Mouse (Mus musculus) forebrain, embryonic 11.5 days (tissue): ENCODE results near the gene Arhgap5. TPM values are rescaled to one million over a fixed set of nuclear protein-coding genes. Genes with fewer than 3 reads are reported as not detected.
A peak's percentile ranks its signal among the peaks of the same experiment; 100 is the strongest.
"Not testable (repeated sequence)": the region's sequence is repeated elsewhere in the genome, so short reads cannot be mapped to it uniquely, and the experiment has no call there.

Source experiments
- ATAC-seq: fragments of 200-750 bp; cut with Nextera tagmentation; replicated peaks from 2 replicates; pipeline ENCODE4 v1.8.0; 2017; ENCODE audit warnings: moderate TSS enrichment; ENCODE audit not compliant: low FRiP score
- DNase-seq: peaks from one replicate; pipeline ENCODE4 v3.0.0-alpha.2; 2017; ENCODE audit warnings: low spot score
- H3K27ac ChIP-seq: fragments of 300-500 bp; sonication (generic); 2 replicates; pipeline ENCODE4 v1.5.1; 2014; ENCODE audit warnings: low read depth, low read length
- H3K27me3 ChIP-seq: fragments of 300-500 bp; sonication (generic); 2 replicates; pipeline ENCODE4 v1.6.1; 2014; ENCODE audit warnings: mild to moderate bottlenecking, low read length, mixed read lengths; ENCODE audit not compliant: control insufficient read depth, insufficient read depth
- H3K36me3 ChIP-seq: fragments of 300-500 bp; sonication (generic); 2 replicates; pipeline ENCODE4 v1.6.1; 2014; ENCODE audit warnings: mild to moderate bottlenecking, low read length, moderate library complexity, mixed read lengths; ENCODE audit not compliant: control insufficient read depth, insufficient read depth
- H3K4me1 ChIP-seq: fragments of 300-500 bp; sonication (generic); replicated peaks from 2 replicates; pipeline ENCODE4 v1.6.1; 2014; ENCODE audit warnings: low read length, mixed read lengths; ENCODE audit not compliant: control insufficient read depth, insufficient read depth
- H3K4me2 ChIP-seq: fragments of 300-500 bp; sonication (generic); 2 replicates; pipeline ENCODE4 v1.6.1; 2014; ENCODE audit warnings: low read depth, mild to moderate bottlenecking, low read length, moderate library complexity, mixed read lengths; ENCODE audit not compliant: severe bottlenecking
- H3K4me3 ChIP-seq: fragments of 300-500 bp; sonication (generic); 2 replicates; pipeline ENCODE4 v1.5.1; 2014; ENCODE audit warnings: low read depth, low read length
- H3K9ac ChIP-seq: fragments of 300-500 bp; sonication (generic); 2 replicates; pipeline ENCODE4 v1.6.1; 2014; ENCODE audit warnings: low read length
- H3K9me3 ChIP-seq: fragments of 300-500 bp; sonication (generic); 2 replicates; pipeline ENCODE4 v1.6.1; 2016; ENCODE audit warnings: low read length, mixed read lengths; ENCODE audit not compliant: control insufficient read depth
- WGBS: fragments of 180-500 bp; shearing (Covaris S2); extraction: QIAGEN DNeasy Blood & Tissue Kit; methylation state at CpG from one replicate; pipeline ENCODE4 v1.1.7; 2014; 5-methylcytosine and 5-hydroxymethylcytosine counted together
- polyA plus RNA-seq: library from polyadenylated mRNA; unstranded; fragments of >200 nt; fragmentation: Nextera tagmentation; extraction: Ambion mirVana; gene quantifications from 2 replicates; pipeline ENCODE4 v1.2.1, GENCODE M21; 2014

Gene Arhgap5
- polyA plus RNA-seq, 1 experiment from 2014 or later = 71.6 TPM

- WGBS = 96% methylated on average over 5 of the region's 5 CpGs
- H3K27me3 ChIP-seq = no peaks in the 10 kb centered on the region
- no peaks in the 10 kb centered on the region for H3K36me3 ChIP-seq
These were observed 61.9 kb downstream of the Arhgap5 start for GRCm38 (mm10) chr12:52565654-52566053.

DNA sequence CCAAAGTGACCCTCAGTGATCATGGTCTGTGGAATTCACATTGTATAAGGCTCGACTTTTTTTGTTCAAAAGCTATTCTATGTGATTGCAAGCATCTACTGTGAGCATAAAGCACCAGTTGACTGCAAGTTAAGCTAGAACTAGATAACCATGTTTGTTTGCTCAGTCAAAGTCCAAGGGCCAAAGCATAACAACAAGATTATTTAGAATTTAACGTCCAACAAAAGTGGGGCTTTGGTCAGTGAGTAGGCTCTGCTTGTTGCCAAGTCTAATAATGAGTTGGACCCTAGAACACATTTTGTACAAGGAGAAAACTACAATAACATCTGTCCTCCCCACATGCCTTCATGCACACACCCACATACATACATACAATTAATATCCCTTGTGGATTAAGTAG, 69.6 kb downstream of the Arhgap5 start:
- Histone ChIP-seq H3K9ac (no peak overlapping the region), H3K36me3 (peaks cover 2% of the 10 kb centered on the region; the same call in 1 of the 2 replicates), H3K4me1 (no peaks in the 10 kb centered on the region), H3K27ac (no peak overlapping the region), H3K4me3 (no peak overlapping the region), H3K9me3 (no peaks in the 10 kb centered on the region), H3K4me2 (no peak overlapping the region), H3K27me3 (no peaks in the 10 kb centered on the region)
- ATAC-seq = no peak
- no peak for DNase-seq
- WGBS = 92% methylated on average over 2 of the region's 2 CpGs

More at GRCm38 (mm10) chr12:52565654-52566053, 61.9 kb downstream of the Arhgap5 start:
- ATAC-seq = no peak
- Histone ChIP-seq H3K27ac (no peak overlapping the region), H3K4me2 (no peak overlapping the region), H3K9me3 (no peaks in the 10 kb centered on the region), H3K9ac (no peak overlapping the region), H3K4me1 (no peaks in the 10 kb centered on the region), H3K4me3 (no peak overlapping the region)
- no peak for DNase-seq

- H3K4me2 ChIP-seq, ATAC-seq, H3K27me3 ChIP-seq, H3K4me1 ChIP-seq, H3K27ac ChIP-seq, H3K9me3 ChIP-seq, H3K36me3 ChIP-seq, H3K9ac ChIP-seq, DNase-seq, H3K4me3 ChIP-seq: not testable (repeated sequence)
- WGBS = 85% methylated on average over 2 of the region's 2 CpGs
These were observed 82.7 kb downstream of the Arhgap5 start for GRCm38 (mm10) chr12:52586466-52586865.

GRCm38 (mm10) chr12:52587473-52588010, 83.8 kb downstream of the Arhgap5 start:
- DNase-seq = no peak
- H3K4me3 ChIP-seq = no peak overlapping the region
- no peaks in the 10 kb centered on the region for H3K36me3 ChIP-seq
- no peak overlapping the region for H3K27ac ChIP-seq
- no peak for ATAC-seq
- no peaks in the 10 kb centered on the region for H3K9me3 ChIP-seq
- 91% methylated on average over 2 of the region's 2 CpGs for WGBS
- H3K4me1 ChIP-seq = no peaks in the 10 kb centered on the region
- H3K4me2 ChIP-seq = no peak overlapping the region
- H3K27me3 ChIP-seq = no peaks in the 10 kb centered on the region
- H3K9ac ChIP-seq = no peak overlapping the region

DNA sequence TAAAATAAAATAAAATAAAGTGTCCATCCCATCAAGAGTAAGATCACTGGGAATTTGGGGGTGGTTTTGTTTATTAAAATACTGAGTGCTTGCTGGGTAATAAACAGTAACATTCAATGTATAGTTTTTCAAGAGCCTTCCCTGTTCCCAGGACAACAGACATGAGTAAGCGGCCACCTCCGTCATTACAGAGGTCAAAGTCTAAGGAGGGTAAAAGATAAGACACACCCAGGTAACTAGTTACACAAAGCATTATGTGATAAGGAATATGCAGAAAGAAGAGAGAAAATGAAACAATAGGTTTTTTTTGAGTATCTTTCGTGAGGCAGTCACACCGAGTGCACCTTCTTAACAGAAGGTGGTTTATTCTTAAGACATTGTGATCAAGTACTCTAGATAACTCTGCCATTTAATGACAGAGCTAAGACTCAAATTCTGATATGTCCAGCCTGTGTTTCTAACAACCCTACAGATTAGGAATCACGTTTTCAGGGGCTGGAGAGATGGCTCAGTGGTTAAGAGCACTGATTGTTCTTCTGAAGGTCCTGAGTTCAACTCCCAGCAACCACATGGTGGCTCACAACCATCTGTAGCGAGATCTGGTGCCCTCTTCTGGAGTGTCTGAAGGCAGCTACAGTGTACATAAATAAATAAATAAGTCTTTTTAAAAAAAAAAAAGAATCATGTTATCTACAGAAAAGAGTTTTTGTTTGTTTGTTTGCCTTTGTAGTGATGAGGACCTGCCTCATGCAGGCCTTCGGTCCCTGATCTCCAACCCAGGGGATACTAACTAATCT, 91.8 kb downstream of the Arhgap5 start:
- H3K4me3 ChIP-seq = no peak overlapping the region
- no peaks in the 10 kb centered on the region for H3K36me3 ChIP-seq
- WGBS = 91% methylated on average over 7 of the region's 7 CpGs

DNA sequence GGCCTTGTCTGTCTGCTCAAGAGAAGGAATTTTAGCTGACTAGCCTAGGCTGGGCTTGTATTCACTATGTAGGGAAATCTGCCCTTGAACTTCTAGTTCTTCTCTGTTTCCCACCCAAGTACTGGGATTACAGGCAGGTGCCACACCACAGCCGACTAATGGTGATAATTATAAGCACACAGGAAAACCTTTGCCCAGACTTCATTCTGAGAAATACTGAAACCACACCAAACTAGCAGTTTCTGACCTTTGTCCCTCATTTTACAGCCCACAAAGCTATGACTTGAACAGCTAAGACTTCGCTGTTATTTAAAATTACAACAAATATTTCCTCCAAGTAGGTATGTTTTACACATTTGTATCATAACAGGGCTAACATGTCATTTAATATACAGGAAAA, 98.7 kb downstream of the Arhgap5 start:
- ATAC-seq (no peak), DNase-seq (no peak)
- Histone ChIP-seq H3K4me1 (peaks cover 2% of the 10 kb centered on the region; the same call in 1 of the 2 replicates), H3K27ac (no peak overlapping the region), H3K36me3 (no peaks in the 10 kb centered on the region), H3K27me3 (no peaks in the 10 kb centered on the region), H3K4me3 (peak overlapping the region; percentile 80), H3K4me2 (peak overlapping the region; percentile 73), H3K9me3 (no peaks in the 10 kb centered on the region), H3K9ac (no peak overlapping the region)
- 20% methylated on average over 2 of the region's 2 CpGs for WGBS

More for the DNA sequence above, 91.8 kb downstream of the Arhgap5 start:
- no peak overlapping the region for H3K4me2 ChIP-seq
- H3K27me3 ChIP-seq = no peaks in the 10 kb centered on the region
- no peak overlapping the region for H3K9ac ChIP-seq
- H3K4me1 ChIP-seq = no peaks in the 10 kb centered on the region
- no peak overlapping the region for H3K27ac ChIP-seq
- no peak for DNase-seq
- no peak for ATAC-seq
- no peaks in the 10 kb centered on the region for H3K9me3 ChIP-seq

DNA sequence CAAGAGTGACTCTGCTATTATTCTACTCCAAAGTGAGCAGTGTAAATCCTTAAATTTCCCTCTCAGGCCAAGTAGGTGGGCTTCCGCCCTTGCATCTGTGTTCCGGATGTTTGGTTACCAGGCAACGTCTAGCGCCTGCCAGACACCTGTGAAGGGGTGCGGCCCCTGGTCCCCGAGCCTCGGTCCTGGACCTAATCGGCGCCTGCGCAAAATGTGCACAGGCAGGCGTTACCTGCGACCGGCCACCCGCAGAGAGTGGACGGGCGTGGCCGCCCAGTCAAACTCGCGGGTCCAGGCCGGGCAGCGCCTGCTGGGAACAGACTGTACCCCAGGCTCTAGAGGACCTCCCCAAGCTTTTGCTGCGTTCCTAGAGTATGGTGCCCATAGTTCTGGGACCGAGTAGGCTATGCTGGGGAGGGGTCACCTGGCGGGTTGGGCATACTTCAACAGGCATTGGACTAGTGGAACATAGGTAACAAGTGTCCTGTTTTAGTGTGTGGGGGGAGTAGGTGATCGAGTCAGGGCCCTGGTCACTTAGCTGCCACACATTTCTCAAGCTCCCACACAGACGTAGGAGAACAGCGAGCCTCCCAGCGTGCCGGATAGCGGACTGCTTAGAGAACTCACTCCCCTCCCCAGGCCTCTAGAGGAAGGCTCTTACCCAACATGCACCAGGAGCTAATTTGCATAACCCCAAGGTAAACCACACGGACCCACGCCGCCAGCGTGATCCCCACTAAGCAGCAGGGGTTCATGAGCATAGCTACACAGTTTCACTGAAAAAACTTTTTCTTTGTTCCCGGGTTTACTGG, 99.3 kb downstream of the Arhgap5 start:
- no peaks in the 10 kb centered on the region for H3K36me3 ChIP-seq
- under 1% methylated on average over 35 of the region's 35 CpGs for WGBS
- H3K4me3 ChIP-seq = peak overlapping the region; percentile 80

DNA sequence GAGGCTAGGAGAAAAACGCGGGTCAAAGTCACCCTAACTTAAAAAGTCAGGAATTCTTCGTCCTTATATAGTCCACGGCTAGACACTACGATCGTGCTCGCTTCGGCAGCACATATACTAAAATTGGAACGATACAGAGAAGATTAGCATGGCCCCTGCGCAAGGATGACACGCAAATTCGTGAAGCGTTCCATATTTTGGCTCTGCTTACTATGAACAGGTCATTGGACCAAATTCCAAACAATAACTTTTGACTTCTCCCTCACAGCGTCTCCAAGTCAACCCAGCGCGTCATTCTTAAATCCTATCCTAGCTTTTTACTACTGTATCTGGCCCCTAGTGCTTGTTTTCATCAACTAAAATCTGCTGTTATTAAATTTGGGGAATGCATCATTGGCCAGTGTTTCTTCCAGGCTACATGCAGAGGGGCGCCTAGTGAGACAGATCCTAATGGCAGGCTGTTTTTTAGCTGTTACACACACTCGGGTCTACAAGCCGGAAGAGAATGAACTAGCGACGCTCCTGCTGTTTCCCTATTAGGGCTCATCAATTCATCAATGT, 100.0 kb downstream of the Arhgap5 start:
- peaks cover 2% of the 10 kb centered on the region; the same call in 1 of the 2 replicates for H3K4me1 ChIP-seq
- H3K4me2 ChIP-seq = peak overlapping the region; percentile 73
- peak; percentile 84 for ATAC-seq
- H3K36me3 ChIP-seq = no peaks in the 10 kb centered on the region
- H3K4me3 ChIP-seq = peak overlapping the region; percentile 80
- no peak for DNase-seq
- under 1% methylated on average over 21 of the region's 21 CpGs for WGBS
- peak overlapping the region; percentile 86 for H3K9ac ChIP-seq
- H3K27ac ChIP-seq = peak overlapping the region; percentile 77
- H3K9me3 ChIP-seq = no peaks in the 10 kb centered on the region
- no peaks in the 10 kb centered on the region for H3K27me3 ChIP-seq

More for the DNA sequence above, 99.3 kb downstream of the Arhgap5 start:
- H3K9ac ChIP-seq = peak overlapping the region; percentile 86
- H3K9me3 ChIP-seq = no peaks in the 10 kb centered on the region
- H3K4me1 ChIP-seq = peaks cover 2% of the 10 kb centered on the region; the same call in 1 of the 2 replicates
- H3K27ac ChIP-seq = peak overlapping the region; percentile 77
- H3K4me2 ChIP-seq = peak overlapping the region; percentile 73
- no peaks in the 10 kb centered on the region for H3K27me3 ChIP-seq
- ATAC-seq = peak; percentile 89
- peak; percentile 90 for DNase-seq
